Mouse (Mus musculus) left cerebral cortex, postnatal 25 days (tissue): ENCODE results near the gene Mon2. TPM values are rescaled to one million over a fixed set of nuclear protein-coding genes. Genes with fewer than 3 reads are reported as not detected.

ENCODE experiments used
- microRNA-seq, 2 experiments: library from miRNA; unstranded; fragments of <30 nt; microRNA quantifications; one replicate each; pipeline ENCODE4 v1.2.0; 2022
- total RNA-seq, 2 experiments: library from RNA; stranded (reverse); gene quantifications; 2 replicates each; pipeline ENCODE4 v1.2.3; 2021

Gene Mon2
- total RNA-seq, 2 experiments from 2014 or later = 92.6 to 102 TPM

Small RNA genes lying within 50 kb of the gene (microRNA-seq; reads per million reads assigned to microRNA genes)
- 49,861 to 52,205 reads per million in 2 experiments for gene Mirlet7i

Other genes with a start within 250 kb of the Mon2 start
- gene Usp15, start 120.5 kb upstream of the Mon2 start, total RNA-seq = 100 to 1,000 TPM; 107 to 108 TPM
- 10 to 100 TPM; 76.0 to 80.8 TPM for gene Fam19a2, start 187.5 kb upstream of the Mon2 start, total RNA-seq